Comparison of ENCODE assay signal across 8 mouse cellular contexts in the genomic region with DNA sequence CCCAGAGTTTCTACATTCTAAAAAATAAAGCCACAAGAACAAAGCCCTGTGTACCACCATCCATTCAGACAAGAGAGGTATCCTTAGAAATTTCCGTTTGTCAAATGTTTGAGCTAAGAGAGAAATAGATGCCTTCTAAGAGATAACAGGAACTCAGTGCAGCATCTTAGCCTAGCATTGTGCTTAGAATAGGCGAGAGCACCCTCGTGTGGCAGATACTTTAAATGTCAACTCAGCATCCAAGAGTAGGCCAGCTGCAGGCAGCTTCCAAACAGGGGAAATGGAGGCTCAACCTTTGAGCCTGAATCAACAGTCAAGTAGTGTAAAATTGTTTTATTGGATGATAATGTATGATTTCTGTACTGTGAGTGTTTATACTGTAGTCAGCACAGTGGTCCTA. TPM values are rescaled to one million over a fixed set of nuclear protein-coding genes. Genes with fewer than 3 reads are reported as not detected.
DNase-seq lines count a peak whose midpoint lies in the region; ATAC-seq and TF ChIP-seq lines count a peak whose summit lies in the region.

No protein-coding gene starts in this region.

- no peak overlapping the region for H3K4me3 ChIP-seq in liver, postnatal 0 days (ENCODE audit: low read depth, low read length)
- H3K4me3 ChIP-seq in neural tube, embryonic 13.5 days = no peak overlapping the region

- no peaks in the 10 kb centered on the region for H3K4me1 ChIP-seq in liver, postnatal 0 days (ENCODE audit: insufficient read depth)
- peaks cover 17% of the 10 kb centered on the region for H3K4me1 ChIP-seq in neural tube, embryonic 13.5 days (replicated peaks)

- no peaks in the 10 kb centered on the region for H3K27me3 ChIP-seq in liver, postnatal 0 days (ENCODE audit: insufficient read depth, low read length)
- no peaks in the 10 kb centered on the region for H3K27me3 ChIP-seq in neural tube, embryonic 13.5 days

- peak; percentile 55; the same call in 1 of the 2 replicates for ATAC-seq in liver, postnatal 0 days
- peak; percentile 66; the same call in 1 of the 2 replicates for ATAC-seq in neural tube, embryonic 13.5 days (ENCODE audit: low read depth)

- WGBS in liver, postnatal 0 days (ENCODE audit: insufficient replicate concordance) = 3% methylated on average over 3 of the region's 3 CpGs
- WGBS in neural tube, embryonic 13.5 days = 3% methylated on average over 3 of the region's 3 CpGs

- no peak overlapping the region for H3K4me2 ChIP-seq in liver, postnatal 0 days (ENCODE audit: low read depth, low read length)
- no peak overlapping the region for H3K4me2 ChIP-seq in neural tube, embryonic 13.5 days

- DNase-seq in CD4-positive, CD25-positive, alpha-beta regulatory T cell, adult 2 months (ENCODE audit: low read depth, low spot score) = peak; percentile 74
- peak; percentile 63 for DNase-seq in ZHBTc4 (ENCODE audit: low read depth, low spot score)
- DNase-seq in embryo, embryonic 9.5 days (ENCODE audit: extremely low spot score) = peak; percentile 45
- peak; percentile 68 for DNase-seq in heart, adult 8-10 months (ENCODE audit: low spot score)
- peak; percentile 74 for DNase-seq in kidney, postnatal 14 days
- peak; percentile 57 for DNase-seq in liver, postnatal 0 days
- DNase-seq in thymus, postnatal 36 days = peak; percentile 55 to 58

- no peaks in the 10 kb centered on the region for H3K9me3 ChIP-seq in liver, postnatal 0 days (ENCODE audit: low read length)
- no peaks in the 10 kb centered on the region for H3K9me3 ChIP-seq in neural tube, embryonic 13.5 days

- no peak overlapping the region for H3K9ac ChIP-seq in liver, postnatal 0 days (replicated peaks)
- no peak overlapping the region for H3K9ac ChIP-seq in neural tube, embryonic 13.5 days

- H3K36me3 ChIP-seq in liver, postnatal 0 days (replicated peaks; ENCODE audit: insufficient read depth, low read length) = no peaks in the 10 kb centered on the region
- H3K36me3 ChIP-seq in neural tube, embryonic 13.5 days = no peaks in the 10 kb centered on the region

- TF ChIP-seq CTCF in liver, postnatal 0 days (IDR thresholded peaks at IDR 0.05; ENCODE audit: low read depth) = peak; percentile 82

- H3K27ac ChIP-seq in liver, postnatal 0 days (ENCODE audit: low read depth) = no peak overlapping the region
- no peak overlapping the region for H3K27ac ChIP-seq in neural tube, embryonic 13.5 days (replicated peaks)

- no peak for TF ChIP-seq EP300 in liver, postnatal 0 days (IDR thresholded peaks at IDR 0.05; ENCODE audit: low read depth)

RNA-seq across cellular contexts. Expression of a gene that starts 17.4 kb away (rescaled TPM):
- 1 to 10 TPM; 5.6 to 9.1 (median 7.8) TPM for total RNA-seq in heart, adult 8-10 months (2022)
- polyA plus RNA-seq in liver, postnatal 0 days (2015; fragmentation: Nextera tagmentation; extraction: Ambion mirVana) = 37.4 and 39.8 TPM in 2 replicates
- 49.2 and 56.4 TPM in 2 replicates for polyA plus RNA-seq in neural tube, embryonic 13.5 days (2015; fragmentation: Nextera tagmentation; extraction: Ambion mirVana)

RNA-seq across cellular contexts. Expression of a gene that starts 25.9 kb away (rescaled TPM):
- total RNA-seq in heart, adult 8-10 months (2022) = 10 to 100 TPM; 26.2 to 34.0 (median 28.9) TPM
- polyA plus RNA-seq in liver, postnatal 0 days (2015; fragmentation: Nextera tagmentation; extraction: Ambion mirVana) = 14.3 and 15.4 TPM in 2 replicates
- polyA plus RNA-seq in neural tube, embryonic 13.5 days (2015; fragmentation: Nextera tagmentation; extraction: Ambion mirVana) = 14.6 and 18.2 TPM in 2 replicates
